Mouse (Mus musculus) kidney, embryonic 16.5 days (tissue): Measurements from ENCODE around the gene Otub2. TPM values are rescaled to one million over a fixed set of nuclear protein-coding genes. Genes with fewer than 3 reads are reported as not detected.

Experiments
- polyA plus RNA-seq: library from polyadenylated mRNA; unstranded; fragments of >200 nt; fragmentation: Nextera tagmentation; extraction: Ambion mirVana; gene quantifications from 2 replicates; pipeline ENCODE4 v1.2.1, GENCODE M21; 2015

Otub2 gene
- polyA plus RNA-seq, 1 experiment from 2014 or later = 8.1 TPM

Other genes starting within 250 kb of the Otub2 start
- 0.47 and 1.5 TPM in 2 replicates for gene Prima1, start 146.5 kb upstream of the Otub2 start, polyA plus RNA-seq
- not detected in 2 replicates for gene Fam181a, start 77.7 kb upstream of the Otub2 start, polyA plus RNA-seq
- gene Asb2, start 32.7 kb upstream of the Otub2 start, polyA plus RNA-seq = 1.3 and 4.5 TPM in 2 replicates
- gene 9330161L09Rik, start 19.1 kb downstream of the Otub2 start, polyA plus RNA-seq = 0.30 TPM in 1 of 2 replicates, not detected in the other
- gene Ddx24, start 37.1 kb downstream of the Otub2 start, polyA plus RNA-seq = 74.6 and 92.1 TPM in 2 replicates
- 32.8 and 39.5 TPM in 2 replicates for gene Ifi27, start 45.5 kb downstream of the Otub2 start, polyA plus RNA-seq
- gene Ifi27l2a, start 55.0 kb downstream of the Otub2 start, polyA plus RNA-seq = 6.6 and 7.2 TPM in 2 replicates
- gene Ifi27l2b, start 68.5 kb downstream of the Otub2 start, polyA plus RNA-seq = not detected in 2 replicates
- 1.1 and 1.2 TPM in 2 replicates for gene Ppp4r4, start 143.6 kb downstream of the Otub2 start, polyA plus RNA-seq
- 2.4 and 2.7 TPM in 2 replicates for gene Serpina10, start 242.8 kb downstream of the Otub2 start, polyA plus RNA-seq